Mouse (Mus musculus): ENCODE measurements around the gene Mindy4. TPM values are rescaled to one million over a fixed set of nuclear protein-coding genes. Genes with fewer than 3 reads are reported as not detected.
"Not testable (repeated sequence)": the region's sequence is repeated elsewhere in the genome, so short reads cannot be mapped to it uniquely, and the experiment has no call there.

Gene Mindy4
- polyA plus RNA-seq, 1 experiment from 2014 or later, result 10.7 TPM

DNA sequence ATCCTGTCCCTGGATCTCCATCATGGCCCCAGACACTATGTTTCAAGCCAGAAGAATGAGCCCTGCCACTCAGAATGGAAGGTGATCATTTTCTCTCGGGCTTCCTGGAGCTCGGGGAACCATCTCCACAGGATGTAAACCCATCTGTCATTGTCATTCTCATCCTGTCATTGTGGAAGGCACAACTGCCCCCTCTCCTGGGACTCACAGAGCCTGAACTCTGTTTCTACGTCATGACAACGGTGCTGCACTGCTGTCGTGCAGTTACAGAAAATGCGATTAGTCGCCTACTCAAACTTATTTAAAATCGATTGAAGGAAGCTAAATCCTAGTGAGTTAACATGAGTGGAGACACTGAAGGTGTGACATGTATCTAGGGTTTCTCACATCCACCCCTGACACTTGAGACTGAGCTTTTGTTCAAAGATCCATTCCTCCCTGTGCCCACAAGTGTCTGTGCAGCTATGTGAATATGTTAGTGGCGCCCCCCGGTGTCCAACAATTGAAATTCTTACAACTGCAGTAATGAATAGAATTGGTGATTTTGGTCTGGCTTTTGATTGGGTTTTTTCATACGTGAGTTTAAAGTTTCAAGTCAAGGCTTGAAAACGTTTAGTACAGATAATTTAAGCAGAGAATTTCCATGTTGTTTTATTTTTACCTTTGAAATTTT lies 26.0 kb upstream of the Mindy4 start:
- 0 out of 2 replicates have a peak, but pooled peaks cover 4% of the 10 kb centered on the region for H3K4me1 ChIP-seq (replicated peaks)
- WGBS, result 38% methylated on average over 12 of the region's 12 CpGs

DNA sequence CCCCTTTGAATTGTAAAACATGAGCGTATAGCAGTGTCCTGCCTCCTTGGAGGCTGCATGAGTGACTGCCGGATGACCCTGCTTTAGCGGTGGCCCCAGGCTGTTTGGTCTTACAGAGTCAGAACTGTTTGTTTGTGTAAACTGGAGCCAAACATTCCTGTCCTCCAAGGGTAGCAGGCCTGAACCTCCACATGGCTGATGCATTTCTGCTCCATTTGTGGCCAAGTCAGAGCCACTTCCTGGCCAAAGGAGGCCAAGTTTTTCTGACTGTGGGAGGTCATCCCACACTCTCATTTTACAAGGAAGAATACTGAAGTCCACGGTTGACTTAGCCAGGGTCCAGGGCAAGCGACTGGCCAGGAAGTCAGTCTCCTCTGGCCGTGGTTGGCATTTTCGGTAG lies 23.6 kb upstream of the Mindy4 start:
- Histone ChIP-seq H3K4me3 (no peak overlapping the region), H3K9me3 (no peaks in the 10 kb centered on the region), H3K9ac (no peak overlapping the region), H3K27me3 (peaks cover 43% of the 10 kb centered on the region), H3K4me1 (replicated peaks) (0 out of 2 replicates have a peak, but pooled peaks cover 4% of the 10 kb centered on the region), H3K4me2 (no peak overlapping the region), H3K27ac (no peak overlapping the region), H3K36me3 (no peaks in the 10 kb centered on the region)
- ATAC-seq (ENCODE audit: low FRiP score), result no peak
- WGBS, result 87% methylated on average over 7 of the region's 7 CpGs

More for the DNA sequence above, 26.0 kb upstream of the Mindy4 start:
- Histone ChIP-seq H3K36me3 (no peaks in the 10 kb centered on the region), H3K4me2 (no peak overlapping the region), H3K9ac (no peak overlapping the region), H3K4me3 (no peak overlapping the region), H3K27ac (no peak overlapping the region), H3K9me3 (no peaks in the 10 kb centered on the region), H3K27me3 (peaks cover 67% of the 10 kb centered on the region)
- no peak for ATAC-seq (ENCODE audit: low FRiP score)

DNA sequence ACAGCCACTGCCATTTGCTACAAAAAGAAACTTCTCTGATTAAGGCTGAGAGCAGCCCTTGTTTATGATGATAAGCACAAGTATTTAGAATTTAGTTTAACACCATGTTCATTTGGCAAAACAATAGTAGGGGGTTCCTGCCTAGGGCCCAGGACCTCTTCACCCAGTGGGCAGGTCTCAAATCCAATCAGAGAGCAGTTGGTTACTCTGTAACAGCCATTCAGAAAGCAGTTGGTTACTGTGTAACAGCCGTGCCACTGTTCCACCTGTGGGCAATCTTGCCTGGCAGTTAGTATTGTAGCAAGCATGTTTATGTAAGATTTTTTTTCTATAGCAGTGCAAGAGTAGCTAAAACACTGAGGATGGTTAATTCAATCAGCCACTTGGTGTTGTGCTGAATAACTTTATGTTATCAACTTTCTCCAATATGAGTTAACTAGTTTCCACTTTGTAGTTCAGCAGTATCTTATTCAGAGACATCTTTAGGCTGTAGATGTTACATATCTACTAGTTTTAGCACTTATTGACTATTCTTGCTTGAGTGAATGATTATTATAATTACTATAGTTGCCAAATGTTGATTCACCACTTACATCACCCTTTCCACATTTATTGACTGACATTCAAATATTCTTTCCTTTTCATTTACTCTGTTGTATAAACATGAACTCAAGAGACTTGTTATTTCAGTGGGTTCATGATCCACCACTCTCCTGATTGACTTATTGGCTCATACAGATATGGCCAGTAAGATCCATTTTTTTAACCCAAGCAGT lies 20.3 kb upstream of the Mindy4 start:
- Histone ChIP-seq H3K36me3 (no peaks in the 10 kb centered on the region), H3K4me3 (no peak overlapping the region), H3K9me3 (no peaks in the 10 kb centered on the region), H3K4me1 (replicated peaks) (no peaks in the 10 kb centered on the region), H3K27ac (no peak overlapping the region), H3K9ac (no peak overlapping the region), H3K4me2 (no peak overlapping the region), H3K27me3 (peaks cover 16% of the 10 kb centered on the region)
- ATAC-seq (ENCODE audit: low FRiP score), result no peak
- 86% methylated on average over 1 of the region's 1 CpGs for WGBS

DNA sequence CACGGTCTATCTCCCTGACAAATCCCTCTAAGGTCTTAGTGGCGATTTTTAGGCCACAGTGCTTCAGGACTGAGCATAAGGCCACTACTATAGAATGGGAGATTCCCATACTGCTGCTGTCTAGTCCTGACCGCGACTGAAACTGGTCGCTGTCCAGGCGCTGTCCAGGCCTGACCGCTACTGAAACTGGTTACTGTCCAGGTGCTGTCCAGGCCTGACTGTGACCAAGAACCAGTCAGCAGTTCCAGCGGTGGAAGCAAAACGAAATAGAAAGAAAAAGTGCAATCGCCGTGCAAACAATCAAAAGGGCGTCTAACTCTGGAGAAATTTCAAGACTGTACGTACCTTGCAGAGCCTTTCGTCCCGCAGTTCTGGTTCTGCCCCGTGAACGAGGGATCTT lies 15.4 kb upstream of the Mindy4 start:
- H3K9ac ChIP-seq; H3K27ac ChIP-seq; H3K9me3 ChIP-seq; H3K36me3 ChIP-seq; H3K4me2 ChIP-seq; ATAC-seq (ENCODE audit: low FRiP score); H3K27me3 ChIP-seq; H3K4me1 ChIP-seq (replicated peaks); H3K4me3 ChIP-seq: not testable (repeated sequence)
- 97% methylated on average over 17 of the region's 17 CpGs for WGBS

DNA sequence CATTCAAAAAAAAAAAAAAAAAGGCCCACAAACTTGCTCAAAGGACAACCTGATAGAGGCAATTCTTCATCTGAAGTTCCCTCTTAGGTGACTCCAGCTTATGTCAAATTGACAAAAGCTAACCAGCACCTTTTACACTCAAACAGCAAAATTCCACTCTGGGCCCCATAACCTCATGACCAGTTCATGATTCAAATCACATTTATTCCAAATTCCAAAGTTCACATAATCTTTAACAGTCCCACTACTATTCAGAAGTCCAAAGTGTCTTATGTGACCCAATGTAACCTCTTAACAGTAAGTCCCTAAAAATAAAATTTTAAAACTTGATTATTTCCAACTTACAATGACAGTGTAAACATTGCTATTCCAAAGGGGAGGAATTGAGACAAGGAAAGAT lies 13.8 kb upstream of the Mindy4 start:
- no peaks in the 10 kb centered on the region for H3K27me3 ChIP-seq
- no peak overlapping the region for H3K27ac ChIP-seq
- no peak overlapping the region for H3K4me2 ChIP-seq
- H3K9ac ChIP-seq, result no peak overlapping the region
- no peak overlapping the region for H3K4me3 ChIP-seq
- ATAC-seq (ENCODE audit: low FRiP score), result no peak
- no peaks in the 10 kb centered on the region for H3K4me1 ChIP-seq (replicated peaks)
- H3K9me3 ChIP-seq, result no peaks in the 10 kb centered on the region
- no peaks in the 10 kb centered on the region for H3K36me3 ChIP-seq

DNA sequence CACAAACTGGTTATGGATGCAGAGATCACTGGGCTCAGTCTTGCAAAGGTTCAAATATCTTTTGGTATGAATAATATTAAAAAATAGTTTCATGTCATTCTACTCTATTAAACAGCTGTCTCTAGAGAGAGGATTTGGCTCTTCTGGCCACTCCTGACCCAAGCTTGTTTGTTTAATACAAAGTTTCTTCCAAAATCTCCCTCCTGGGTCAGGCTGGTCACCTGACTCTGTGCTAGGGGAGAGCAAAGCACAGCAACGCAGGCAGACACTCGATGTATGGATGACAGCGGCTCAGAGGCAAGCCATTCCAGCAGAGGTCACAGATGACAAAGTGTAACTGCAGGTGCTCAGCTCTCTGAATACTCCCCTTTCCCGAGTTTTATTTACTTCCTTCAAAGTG lies 11.6 kb upstream of the Mindy4 start:
- Histone ChIP-seq H3K9ac (no peak overlapping the region), H3K36me3 (no peaks in the 10 kb centered on the region), H3K9me3 (no peaks in the 10 kb centered on the region), H3K27me3 (no peaks in the 10 kb centered on the region), H3K4me2 (no peak overlapping the region), H3K4me3 (no peak overlapping the region), H3K27ac (no peak overlapping the region), H3K4me1 (replicated peaks) (no peaks in the 10 kb centered on the region)
- no peak for ATAC-seq (ENCODE audit: low FRiP score)
- WGBS, result 73% methylated on average over 4 of the region's 4 CpGs

DNA sequence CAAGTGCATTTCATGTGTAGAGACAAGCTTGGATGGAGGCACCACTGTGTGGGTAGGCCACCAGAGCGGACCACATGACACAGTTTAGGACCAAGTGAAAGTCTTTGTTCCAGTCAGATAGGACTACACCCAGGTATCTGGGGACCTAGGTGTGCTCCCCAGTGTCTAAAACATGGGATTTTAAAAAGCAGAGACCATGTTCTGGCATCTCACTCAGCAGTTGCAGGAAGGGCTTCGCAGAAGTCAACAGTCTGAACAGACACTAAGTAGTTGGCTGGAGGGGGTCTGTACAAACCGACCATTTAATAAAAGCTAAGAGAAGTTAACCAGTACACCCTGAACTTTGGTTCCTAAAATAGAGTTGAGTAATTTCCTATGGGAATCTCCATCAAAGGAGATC lies 10.0 kb upstream of the Mindy4 start:
- Histone ChIP-seq H3K9me3 (no peaks in the 10 kb centered on the region), H3K4me2 (no peak overlapping the region), H3K4me1 (replicated peaks) (no peaks in the 10 kb centered on the region), H3K36me3 (no peaks in the 10 kb centered on the region), H3K4me3 (no peak overlapping the region), H3K27ac (no peak overlapping the region), H3K27me3 (no peaks in the 10 kb centered on the region), H3K9ac (no peak overlapping the region)
- WGBS, result 91% methylated on average over 3 of the region's 3 CpGs
- no peak for ATAC-seq (ENCODE audit: low FRiP score)

DNA sequence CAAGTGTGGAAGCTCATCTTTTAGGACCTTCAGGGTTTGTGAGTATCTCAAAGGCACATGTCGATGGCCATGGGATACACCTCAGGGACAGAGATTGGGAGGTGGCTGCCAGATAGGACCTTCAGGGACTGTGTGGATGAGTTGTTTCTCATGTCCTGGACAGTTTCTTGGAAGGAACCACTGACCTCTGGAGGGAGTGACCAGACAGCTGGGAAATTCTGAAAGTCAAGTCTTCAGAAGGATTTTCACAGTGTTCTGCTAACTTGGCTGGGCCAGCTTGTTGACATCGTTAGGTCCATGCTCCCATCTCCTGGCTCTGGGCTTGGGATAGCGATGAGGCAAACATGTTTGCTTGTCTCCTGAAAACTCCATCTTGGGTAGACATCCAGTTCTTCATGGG lies 4.1 kb upstream of the Mindy4 start:
- 91% methylated on average over 3 of the region's 3 CpGs for whole genome bisulfite sequencing
- Histone ChIP-seq H3K4me1 (replicated peaks) (peaks cover 10% of the 10 kb centered on the region), H3K4me3 (no peak overlapping the region), H3K27ac (no peak overlapping the region), H3K36me3 (no peaks in the 10 kb centered on the region), H3K9ac (no peak overlapping the region), H3K9me3 (no peaks in the 10 kb centered on the region), H3K27me3 (no peaks in the 10 kb centered on the region), H3K4me2 (no peak overlapping the region)
- ATAC-seq (ENCODE audit: low FRiP score), result no peak

DNA sequence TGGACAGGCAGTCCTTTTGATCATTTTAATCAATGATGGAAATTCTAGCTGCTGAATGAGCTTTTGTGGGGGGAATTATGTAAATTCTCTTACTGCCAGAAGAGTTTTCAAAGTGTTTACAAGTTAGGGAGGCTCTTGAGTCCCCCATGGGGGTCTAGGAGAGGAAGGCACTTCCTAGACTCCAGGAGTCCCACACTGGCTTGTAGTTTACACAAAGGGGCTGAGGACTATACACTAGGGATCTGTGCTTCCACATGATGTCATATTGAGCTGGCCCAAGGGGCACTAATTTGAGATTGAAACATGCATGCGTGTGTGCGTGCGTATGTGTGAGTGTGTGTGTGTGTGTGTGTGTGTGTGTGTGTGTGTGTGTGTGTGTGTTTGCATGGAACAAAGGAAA lies 748 bp downstream of the Mindy4 start:
- H3K9me3 ChIP-seq, result no peaks in the 10 kb centered on the region
- H3K27ac ChIP-seq, result peak overlapping the region; percentile 90
- ATAC-seq (ENCODE audit: low FRiP score), result peak; percentile 57
- 71% methylated on average over 3 of the region's 3 CpGs for WGBS
- H3K4me1 ChIP-seq (replicated peaks), result peaks cover 22% of the 10 kb centered on the region
- peak overlapping the region; percentile 66 for H3K9ac ChIP-seq
- H3K4me3 ChIP-seq, result peak overlapping the region; percentile 52
- H3K36me3 ChIP-seq, result no peaks in the 10 kb centered on the region
- peak overlapping the region; percentile 63 for H3K4me2 ChIP-seq
- H3K27me3 ChIP-seq, result no peaks in the 10 kb centered on the region

DNA sequence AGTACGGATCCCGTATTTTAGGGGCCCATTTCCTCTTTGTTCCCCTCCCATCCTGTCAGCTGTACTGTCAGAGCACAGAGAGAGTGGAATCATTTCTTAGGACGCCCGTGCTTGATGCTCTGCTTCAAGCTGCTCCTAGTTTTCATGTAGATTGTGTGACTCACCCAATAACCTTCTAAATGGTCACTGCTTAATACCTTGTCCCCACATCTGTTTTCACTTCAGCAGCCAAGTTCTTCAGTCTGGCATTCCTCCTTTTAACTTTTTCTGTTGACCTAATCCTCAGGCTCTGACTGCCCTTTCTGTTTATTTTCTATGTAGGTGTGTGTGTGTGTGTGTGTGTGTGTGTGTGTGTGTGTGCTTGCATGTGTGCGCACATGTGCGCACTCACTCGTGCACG lies 4.6 kb downstream of the Mindy4 start:
- H3K36me3 ChIP-seq, result peaks cover 7% of the 10 kb centered on the region
- no peak for ATAC-seq (ENCODE audit: low FRiP score)
- H3K9me3 ChIP-seq, result no peaks in the 10 kb centered on the region
- H3K4me1 ChIP-seq (replicated peaks), result peaks cover 20% of the 10 kb centered on the region
- no peak overlapping the region for H3K27ac ChIP-seq
- H3K9ac ChIP-seq, result no peak overlapping the region
- no peaks in the 10 kb centered on the region for H3K27me3 ChIP-seq
- no peak overlapping the region for H3K4me3 ChIP-seq
- 87% methylated on average over 8 of the region's 8 CpGs for WGBS
- no peak overlapping the region for H3K4me2 ChIP-seq

DNA sequence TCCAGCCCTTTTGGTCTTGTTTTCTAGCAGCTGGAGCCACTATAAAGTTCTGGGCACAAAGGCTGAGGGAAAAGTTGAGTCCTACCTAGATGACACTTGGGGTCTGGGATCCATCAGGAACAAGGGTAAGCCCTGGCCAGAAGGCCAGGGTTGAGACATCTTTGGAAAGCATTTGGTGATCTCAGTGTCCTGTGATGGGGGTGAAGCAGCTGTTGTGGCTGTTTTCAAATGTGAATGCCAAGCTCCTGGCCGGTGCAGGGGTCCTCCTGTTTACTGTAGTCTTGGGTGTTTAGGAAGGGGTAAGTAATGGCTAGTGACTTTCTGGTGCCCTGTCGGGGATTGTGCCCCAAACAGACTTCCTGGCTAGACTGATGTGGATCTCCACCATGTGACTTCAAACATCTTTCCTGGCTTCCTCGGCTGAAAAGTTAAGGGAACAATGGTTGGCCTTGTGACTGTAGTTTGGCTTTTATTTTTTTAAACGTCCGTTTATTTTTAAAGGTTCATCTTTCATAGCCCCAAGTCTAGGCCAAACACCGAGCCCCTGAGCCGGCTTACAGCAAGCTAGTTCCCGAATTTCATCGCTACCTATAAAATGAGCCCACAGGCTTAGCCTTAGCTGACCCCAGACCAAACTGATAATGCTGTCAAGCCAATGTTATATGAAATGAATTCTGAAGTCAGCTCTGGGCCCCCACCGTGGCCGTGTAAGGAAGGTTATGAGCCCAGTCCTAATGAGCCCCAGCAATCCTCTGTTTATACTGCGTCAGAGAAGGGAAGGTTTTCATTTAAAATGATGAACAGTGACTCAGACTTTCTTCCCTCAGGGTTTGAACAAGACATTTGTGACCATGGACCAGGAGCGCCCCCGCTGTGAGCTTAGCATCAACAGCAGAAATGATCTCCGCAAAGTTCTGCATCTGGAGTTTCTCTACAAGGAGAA lies 7.5 kb downstream of the Mindy4 start:
- no peak overlapping the region for H3K9ac ChIP-seq
- ATAC-seq (ENCODE audit: low FRiP score), result no peak
- H3K4me3 ChIP-seq, result no peak overlapping the region
- H3K27me3 ChIP-seq, result no peaks in the 10 kb centered on the region
- H3K27ac ChIP-seq, result no peak overlapping the region
- H3K4me1 ChIP-seq (replicated peaks), result no peaks in the 10 kb centered on the region
- 83% methylated on average over 15 of the region's 15 CpGs for WGBS
- no peak overlapping the region for H3K4me2 ChIP-seq
- H3K9me3 ChIP-seq, result no peaks in the 10 kb centered on the region
- H3K36me3 ChIP-seq, result peaks cover 12% of the 10 kb centered on the region

DNA sequence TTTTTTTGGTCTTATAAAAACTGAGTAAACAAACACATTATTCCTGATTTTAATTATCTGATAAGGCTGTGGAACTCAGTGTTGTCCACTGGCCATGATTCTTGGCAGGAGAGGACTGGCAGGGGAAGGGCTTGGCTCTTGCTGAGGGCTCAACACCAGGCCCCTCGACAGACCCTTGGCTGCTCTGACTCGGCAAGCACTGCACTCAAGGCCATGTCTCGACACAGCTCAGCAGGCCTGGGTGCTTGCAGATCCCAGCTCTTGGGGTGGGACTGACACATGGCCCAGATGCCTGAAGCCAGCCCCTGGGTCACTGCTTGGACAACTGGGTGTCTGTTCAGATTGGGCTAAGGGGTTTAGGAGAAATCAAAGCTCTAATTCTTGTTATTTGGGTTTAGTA lies 11.4 kb downstream of the Mindy4 start:
- Histone ChIP-seq H3K4me3 (no peak overlapping the region), H3K9ac (no peak overlapping the region)
- no peak for ATAC-seq (ENCODE audit: low FRiP score)

More for the DNA sequence above, 11.4 kb downstream of the Mindy4 start:
- no peaks in the 10 kb centered on the region for H3K4me1 ChIP-seq (replicated peaks)
- H3K4me2 ChIP-seq, result no peak overlapping the region
- WGBS, result 92% methylated on average over 3 of the region's 3 CpGs
- H3K36me3 ChIP-seq, result peaks cover 36% of the 10 kb centered on the region
- no peaks in the 10 kb centered on the region for H3K27me3 ChIP-seq
- no peak overlapping the region for H3K27ac ChIP-seq
- H3K9me3 ChIP-seq, result no peaks in the 10 kb centered on the region
